ENCODE assay signal across 8 mouse cellular contexts in genomic region chr2:73965595-73965994, GRCm38 (mm10). TPM values are rescaled to one million over a fixed set of nuclear protein-coding genes. Genes with fewer than 3 reads are reported as not detected.
DNase-seq lines count a peak whose midpoint lies in the region; ATAC-seq and TF ChIP-seq lines count a peak whose summit lies in the region.
"Had no signal": no experiment of that assay in that cellular context is flagged by ENCODE, and none has a peak within 500 bp of the region (broad histone marks: within the 10 kb centered on the region; RNA-seq: fewer than 3 reads in every experiment).

No protein-coding gene starts in this region.

- 0 out of 2 replicates have a peak, but pooled peaks cover 5% of the 10 kb centered on the region for H3K4me1 ChIP-seq in kidney, postnatal 0 days (replicated peaks; ENCODE audit: insufficient read depth, low read length)
- no peaks in the 10 kb centered on the region for H3K4me1 ChIP-seq in kidney, embryonic 14.5 days (ENCODE audit: control insufficient read depth, insufficient read depth, low read length)
- no peaks in the 10 kb centered on the region for H3K4me1 ChIP-seq in cortical plate, adult 2 months (ENCODE audit: control insufficient read depth, insufficient read depth, low read length)
- no peaks in the 10 kb centered on the region for H3K4me1 ChIP-seq in liver, embryonic 14.5 days (replicated peaks; ENCODE audit: control insufficient read depth in 2 of 2, insufficient read depth in 2 of 2, low read length in 1 of 2)
- H3K4me1 ChIP-seq: embryonic facial prominence, embryonic 13.5 days had no signal

- H3K4me3 ChIP-seq in kidney, postnatal 0 days (replicated peaks; ENCODE audit: low read depth, low read length): no peak overlapping the region
- H3K4me3 ChIP-seq in kidney, embryonic 14.5 days (ENCODE audit: low read length): no peak overlapping the region
- H3K4me3 ChIP-seq in cortical plate, adult 2 months (ENCODE audit: insufficient read depth, low read length): no peak overlapping the region
- H3K4me3 ChIP-seq in liver, embryonic 14.5 days (ENCODE audit: insufficient read depth in 1 of 2, low read depth in 2 of 2, low read length in 2 of 2): no peak overlapping the region
- H3K4me3 ChIP-seq: embryonic facial prominence, embryonic 13.5 days had no signal

- peak; percentile 80 for DNase-seq in kidney, postnatal 0 days (ENCODE audit: low spot score)
- peak; percentile 16 for DNase-seq in CD4-positive helper T cell, adult 2 months (ENCODE audit: low read depth, low spot score)
- DNase-seq in MN1 (ENCODE audit: low spot score): peak; percentile 55
- no peak for DNase-seq in liver, embryonic 14.5 days (ENCODE audit: low read depth in 3 of 3, low spot score in 3 of 3)
- DNase-seq in thymus, postnatal 14 days: peak; percentile 12

- TF ChIP-seq EP300 in liver, embryonic 14.5 days (IDR thresholded peaks at IDR 0.05; ENCODE audit: low read depth): no peak

- H3K27me3 ChIP-seq in kidney, postnatal 0 days (ENCODE audit: insufficient read depth, low read length): no peaks in the 10 kb centered on the region
- no peaks in the 10 kb centered on the region for H3K27me3 ChIP-seq in kidney, embryonic 14.5 days (ENCODE audit: control insufficient read depth, insufficient read depth, low read length)
- H3K27me3 ChIP-seq in liver, embryonic 14.5 days (ENCODE audit: control insufficient read depth, insufficient read depth, low read length): no peaks in the 10 kb centered on the region

- no peak for ATAC-seq in kidney, postnatal 0 days (replicated peaks; ENCODE audit: low FRiP score, low read depth)
- no peak for ATAC-seq in kidney, embryonic 14.5 days (ENCODE audit: low FRiP score, low TSS enrichment)
- no peak for ATAC-seq in liver, embryonic 14.5 days (ENCODE audit: insufficient read depth)

- no peak overlapping the region for H3K4me2 ChIP-seq in kidney, postnatal 0 days (ENCODE audit: low read length)
- no peak overlapping the region for H3K4me2 ChIP-seq in kidney, embryonic 14.5 days (replicated peaks; ENCODE audit: low read depth, low read length)
- H3K4me2 ChIP-seq in liver, embryonic 14.5 days (ENCODE audit: low read depth): no peak overlapping the region
- H3K4me2 ChIP-seq: embryonic facial prominence, embryonic 13.5 days had no signal

- no peaks in the 10 kb centered on the region for H3K36me3 ChIP-seq in kidney, postnatal 0 days (ENCODE audit: insufficient read depth, low read length)
- no peaks in the 10 kb centered on the region for H3K36me3 ChIP-seq in kidney, embryonic 14.5 days (ENCODE audit: control insufficient read depth, insufficient read depth, low read length)
- H3K36me3 ChIP-seq in liver, embryonic 14.5 days (replicated peaks; ENCODE audit: control insufficient read depth, insufficient read depth, low read depth): no peaks in the 10 kb centered on the region
- H3K36me3 ChIP-seq: embryonic facial prominence, embryonic 13.5 days had no signal

- no peaks in the 10 kb centered on the region for H3K9me3 ChIP-seq in kidney, postnatal 0 days (replicated peaks; ENCODE audit: low read length)
- no peaks in the 10 kb centered on the region for H3K9me3 ChIP-seq in kidney, embryonic 14.5 days (ENCODE audit: control insufficient read depth, low read length)
- H3K9me3 ChIP-seq in liver, embryonic 14.5 days (ENCODE audit: control insufficient read depth, low read length): no peaks in the 10 kb centered on the region
- H3K9me3 ChIP-seq: embryonic facial prominence, embryonic 13.5 days had no signal

- TF ChIP-seq CTCF in kidney, postnatal 0 days (IDR thresholded peaks at IDR 0.05; ENCODE audit: low read depth): peak; percentile 80
- peak; percentile 63 for TF ChIP-seq CTCF in cortical plate, adult 2 months (IDR thresholded peaks at IDR 0.05; ENCODE audit: extremely low read depth, insufficient read depth, low read length)
- TF ChIP-seq CTCF in liver, embryonic 14.5 days (IDR thresholded peaks at IDR 0.05; ENCODE audit: low read depth): peak; percentile 33; the same call in 1 of the 2 replicates

- H3K9ac ChIP-seq in kidney, postnatal 0 days (ENCODE audit: low read depth, low read length): no peak overlapping the region
- no peak overlapping the region for H3K9ac ChIP-seq in kidney, embryonic 14.5 days (ENCODE audit: low read depth, low read length)
- no peak overlapping the region for H3K9ac ChIP-seq in liver, embryonic 14.5 days (replicated peaks)
- H3K9ac ChIP-seq: embryonic facial prominence, embryonic 13.5 days had no signal

- H3K27ac ChIP-seq in kidney, postnatal 0 days: no peak overlapping the region
- H3K27ac ChIP-seq in kidney, embryonic 14.5 days (ENCODE audit: low read depth, low read length): no peak overlapping the region
- no peak overlapping the region for H3K27ac ChIP-seq in cortical plate, adult 2 months (ENCODE audit: insufficient read depth, low read length)
- H3K27ac ChIP-seq in liver, embryonic 14.5 days: no peak overlapping the region
- H3K27ac ChIP-seq: embryonic facial prominence, embryonic 13.5 days had no signal

- no peak for TF ChIP-seq POLR2A in cortical plate, adult 2 months (IDR thresholded peaks at IDR 0.05; ENCODE audit: extremely low read depth, insufficient read depth, low read length)

- 12% methylated on average over 4 of the region's 4 CpGs for WGBS in kidney, postnatal 0 days
- 14% methylated on average over 4 of the region's 4 CpGs for WGBS in kidney, embryonic 14.5 days
- 11% methylated on average over 4 of the region's 4 CpGs for WGBS in liver, embryonic 14.5 days (ENCODE audit: insufficient replicate concordance)

RNA-seq across cellular contexts. Expression of gene Atp5g3, which starts 54.5 kb away (rescaled TPM):
- polyA plus RNA-seq in kidney, postnatal 0 days (2015; fragmentation: Nextera tagmentation; extraction: Ambion mirVana): 2,509 and 2,635 TPM in 2 replicates
- polyA plus RNA-seq in kidney, embryonic 14.5 days (2014; fragmentation: Nextera tagmentation; extraction: Ambion mirVana): 1,280 and 1,308 TPM in 2 replicates
- polyA plus RNA-seq in cortical plate, adult 2 months (2012; rRNA removed): 718 and 773 TPM in 2 replicates
- 363 and 406 TPM in 2 replicates for polyA plus RNA-seq in liver, embryonic 14.5 days (2012; rRNA removed)
- polyA plus RNA-seq in liver, embryonic 14.5 days (2014; fragmentation: Nextera tagmentation; extraction: Ambion mirVana): 732 and 769 TPM in 2 replicates

Comparison
In these comparisons a context has a peak if more than half of its experiments do, and no peak if none do; other contexts are left out.
1. DNase-seq: peak in kidney, postnatal 0 days (single experiment), CD4-positive helper T cell, adult 2 months (single experiment), MN1 (single experiment) and thymus, postnatal 14 days (single experiment); none in liver, embryonic 14.5 days (0 of 3).
2. Peak in every context shown above with its lines, with median percentiles within 50 percentile points of each other: CTCF ChIP-seq.